Mouse (Mus musculus): ENCODE measurements at regions not wholly inside any gene's neighbourhood (a gene's known extent, or its start where the extent isn't known, plus 50 kb on each side); places are given as distances from the start of the nearest gene placed in this dataset.

GRCm38 (mm10) chr4:153227680-153228420, 254.8 kb downstream of the Ajap1 start:
- Histone ChIP-seq H3K36me3 (ENCODE audit: control insufficient read depth, insufficient read depth) (no peaks in the 10 kb centered on the region), H3ac (ENCODE audit: control insufficient read depth, insufficient read length, low read depth) (no peak overlapping the region), H3K79me2 (ENCODE audit: control insufficient read depth, insufficient read depth) (no peaks in the 10 kb centered on the region), H3K4me3 (ENCODE audit: insufficient read depth, poor library complexity, severe bottlenecking) (no peak overlapping the region), H3K79me3 (ENCODE audit: low read depth) (no peaks in the 10 kb centered on the region), H3K27me3 (ENCODE audit: control insufficient read depth, insufficient read depth, insufficient read length) (no peaks in the 10 kb centered on the region)
- no peak for TF ChIP-seq MAX (IDR thresholded peaks at IDR 0.05)
- no peak for TF ChIP-seq MYOG (IDR thresholded peaks at IDR 0.05; ENCODE audit: control insufficient read depth, extremely low read depth, insufficient read length)
- no peak for TF ChIP-seq CTCF (IDR thresholded peaks at IDR 0.05; ENCODE audit: control insufficient read depth, insufficient read depth, insufficient read length)
- TF ChIP-seq CEBPB (IDR thresholded peaks at IDR 0.05; ENCODE audit: low read depth): no peak
- TF ChIP-seq MYOD1 (IDR thresholded peaks at IDR 0.05; ENCODE audit: control insufficient read depth, insufficient read length, low read depth): no peak
- TF ChIP-seq USF1 (IDR thresholded peaks at IDR 0.05; ENCODE audit: low read depth): no peak
- TF ChIP-seq FOSL1 (IDR thresholded peaks at IDR 0.05; ENCODE audit: insufficient read depth, low read length, poor library complexity, severe bottlenecking): no peak

- no peaks in the 10 kb centered on the region for H3K79me2 ChIP-seq (ENCODE audit: control insufficient read depth, insufficient read depth)
- H3K36me3 ChIP-seq (ENCODE audit: control insufficient read depth, insufficient read depth): no peaks in the 10 kb centered on the region
- H3K4me3 ChIP-seq (ENCODE audit: insufficient read depth, poor library complexity, severe bottlenecking): no peak overlapping the region
- no peak overlapping the region for H3ac ChIP-seq (ENCODE audit: control insufficient read depth, insufficient read length, low read depth)
- H3K79me3 ChIP-seq (ENCODE audit: low read depth): no peaks in the 10 kb centered on the region
- H3K27me3 ChIP-seq (ENCODE audit: control insufficient read depth, insufficient read depth, insufficient read length): no peaks in the 10 kb centered on the region
- TF ChIP-seq CTCF (IDR thresholded peaks at IDR 0.05; ENCODE audit: control insufficient read depth, insufficient read depth, insufficient read length) (no peak), FOSL1 (IDR thresholded peaks at IDR 0.05; ENCODE audit: insufficient read depth, low read length, poor library complexity, severe bottlenecking) (no peak), MAX (IDR thresholded peaks at IDR 0.05) (no peak), MYOG (IDR thresholded peaks at IDR 0.05; ENCODE audit: control insufficient read depth, extremely low read depth, insufficient read length) (no peak), USF1 (IDR thresholded peaks at IDR 0.05; ENCODE audit: low read depth) (no peak), MYOD1 (IDR thresholded peaks at IDR 0.05; ENCODE audit: control insufficient read depth, insufficient read length, low read depth) (no peak), CEBPB (IDR thresholded peaks at IDR 0.05; ENCODE audit: low read depth) (no peak)
Observed at GRCm38 (mm10) chr4:153224618-153225177, 257.9 kb downstream of the Ajap1 start.

- H3K4me3 ChIP-seq (ENCODE audit: insufficient read depth, poor library complexity, severe bottlenecking): no peak overlapping the region
- TF ChIP-seq CTCF (IDR thresholded peaks at IDR 0.05; ENCODE audit: control insufficient read depth, insufficient read depth, insufficient read length): no peak
- no peak for TF ChIP-seq MYOD1 (IDR thresholded peaks at IDR 0.05; ENCODE audit: control insufficient read depth, insufficient read length, low read depth)
- TF ChIP-seq MYOG (IDR thresholded peaks at IDR 0.05; ENCODE audit: control insufficient read depth, extremely low read depth, insufficient read length): no peak
- no peak for TF ChIP-seq MAX (IDR thresholded peaks at IDR 0.05)
- no peak for TF ChIP-seq FOSL1 (IDR thresholded peaks at IDR 0.05; ENCODE audit: insufficient read depth, low read length, poor library complexity, severe bottlenecking)
- TF ChIP-seq CEBPB (IDR thresholded peaks at IDR 0.05; ENCODE audit: low read depth): no peak
- TF ChIP-seq USF1 (IDR thresholded peaks at IDR 0.05; ENCODE audit: low read depth): no peak
- no peaks in the 10 kb centered on the region for H3K36me3 ChIP-seq (ENCODE audit: control insufficient read depth, insufficient read depth)
- no peaks in the 10 kb centered on the region for H3K79me2 ChIP-seq (ENCODE audit: control insufficient read depth, insufficient read depth)
- H3K79me3 ChIP-seq (ENCODE audit: low read depth): no peaks in the 10 kb centered on the region
- no peak overlapping the region for H3ac ChIP-seq (ENCODE audit: control insufficient read depth, insufficient read length, low read depth)
- no peaks in the 10 kb centered on the region for H3K27me3 ChIP-seq (ENCODE audit: control insufficient read depth, insufficient read depth, insufficient read length)
Observed at GRCm38 (mm10) chr4:153223019-153223418, 259.6 kb downstream of the Ajap1 start.

GRCm38 (mm10) chr4:153220485-153220884, 262.1 kb downstream of the Ajap1 start:
- TF ChIP-seq MAX (IDR thresholded peaks at IDR 0.05) (no peak), MYOG (IDR thresholded peaks at IDR 0.05; ENCODE audit: control insufficient read depth, extremely low read depth, insufficient read length) (no peak), CTCF (IDR thresholded peaks at IDR 0.05; ENCODE audit: control insufficient read depth, insufficient read depth, insufficient read length) (no peak), MYOD1 (IDR thresholded peaks at IDR 0.05; ENCODE audit: control insufficient read depth, insufficient read length, low read depth) (no peak), USF1 (IDR thresholded peaks at IDR 0.05; ENCODE audit: low read depth) (no peak), FOSL1 (IDR thresholded peaks at IDR 0.05; ENCODE audit: insufficient read depth, low read length, poor library complexity, severe bottlenecking) (no peak), CEBPB (IDR thresholded peaks at IDR 0.05; ENCODE audit: low read depth) (no peak)
- no peaks in the 10 kb centered on the region for H3K36me3 ChIP-seq (ENCODE audit: control insufficient read depth, insufficient read depth)
- no peak overlapping the region for H3ac ChIP-seq (ENCODE audit: control insufficient read depth, insufficient read length, low read depth)
- H3K27me3 ChIP-seq (ENCODE audit: control insufficient read depth, insufficient read depth, insufficient read length): no peaks in the 10 kb centered on the region
- H3K79me3 ChIP-seq (ENCODE audit: low read depth): no peaks in the 10 kb centered on the region
- H3K4me3 ChIP-seq (ENCODE audit: insufficient read depth, poor library complexity, severe bottlenecking): no peak overlapping the region
- H3K79me2 ChIP-seq (ENCODE audit: control insufficient read depth, insufficient read depth): no peaks in the 10 kb centered on the region

- Histone ChIP-seq H3K79me3 (ENCODE audit: low read depth) (no peaks in the 10 kb centered on the region), H3K79me2 (ENCODE audit: control insufficient read depth, insufficient read depth) (no peaks in the 10 kb centered on the region), H3K27me3 (ENCODE audit: control insufficient read depth, insufficient read depth, insufficient read length) (no peaks in the 10 kb centered on the region), H3K36me3 (ENCODE audit: control insufficient read depth, insufficient read depth) (no peaks in the 10 kb centered on the region), H3ac (ENCODE audit: control insufficient read depth, insufficient read length, low read depth) (no peak overlapping the region), H3K4me3 (ENCODE audit: insufficient read depth, poor library complexity, severe bottlenecking) (no peak overlapping the region)
- TF ChIP-seq CTCF (IDR thresholded peaks at IDR 0.05; ENCODE audit: control insufficient read depth, insufficient read depth, insufficient read length) (no peak), MYOG (IDR thresholded peaks at IDR 0.05; ENCODE audit: control insufficient read depth, extremely low read depth, insufficient read length) (no peak), MYOD1 (IDR thresholded peaks at IDR 0.05; ENCODE audit: control insufficient read depth, insufficient read length, low read depth) (no peak), MAX (IDR thresholded peaks at IDR 0.05) (no peak)
Observed at GRCm38 (mm10) chr4:153220074-153220473, 262.5 kb downstream of the Ajap1 start.

Data from C2C12 (cell line).